Comparison of ENCODE assay signal across 8 mouse cellular contexts in the genomic region with DNA sequence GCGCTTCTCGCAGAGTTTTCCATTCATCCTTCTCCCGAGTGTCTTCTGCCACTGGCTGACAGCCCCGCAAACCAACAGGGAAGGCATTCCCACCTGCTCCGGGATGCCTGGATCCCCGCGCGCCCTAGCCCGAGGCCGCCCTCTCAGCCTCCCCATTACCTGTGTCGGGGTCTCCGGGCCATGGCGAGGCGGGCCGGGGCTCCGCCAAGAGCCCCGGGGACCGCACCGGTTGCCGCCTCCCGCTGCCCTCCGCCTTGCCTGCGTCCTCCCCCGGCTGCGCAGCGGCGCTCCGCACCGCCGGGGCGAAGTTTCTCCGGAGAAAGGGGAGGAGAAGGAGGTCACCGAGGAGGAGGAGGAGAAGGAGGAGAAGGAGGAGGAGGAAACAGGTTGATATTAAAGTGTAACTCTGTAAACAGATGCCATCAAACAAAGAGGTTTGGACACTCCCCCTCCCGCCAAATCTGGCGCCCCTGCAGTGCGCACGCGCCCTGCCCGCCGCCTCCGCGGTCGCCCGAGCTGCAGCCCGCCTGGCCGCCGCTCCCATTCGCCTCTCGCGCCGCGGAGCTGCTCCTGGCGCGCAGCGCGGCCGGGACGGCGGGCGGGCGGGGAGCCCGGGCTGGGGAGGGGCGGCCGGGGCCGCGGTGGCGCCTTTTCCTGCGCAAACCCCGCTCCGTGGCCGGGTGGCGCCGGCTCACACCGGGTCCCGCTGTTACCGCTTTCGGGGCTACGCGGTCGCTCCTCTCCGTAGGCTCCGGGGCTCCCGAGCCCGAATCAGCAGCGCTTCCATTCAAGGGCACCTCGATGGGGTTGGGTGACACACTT. TPM values are rescaled to one million over a fixed set of nuclear protein-coding genes. Genes with fewer than 3 reads are reported as not detected.
DNase-seq lines count a peak whose midpoint lies in the region; ATAC-seq lines count a peak whose summit lies in the region.

A gene (minus strand): TSS at position 448 of the 822 bp plus-strand sequence.

- peaks cover 21% of the 10 kb centered on the region; the same call in 1 of the 2 replicates for H3K27me3 ChIP-seq in liver, embryonic 12.5 days (replicated peaks)
- no peaks in the 10 kb centered on the region for H3K27me3 ChIP-seq in stomach, embryonic 15.5 days (replicated peaks)

- H3K4me1 ChIP-seq in liver, embryonic 12.5 days = peaks cover 55% of the 10 kb centered on the region
- peaks cover 19% of the 10 kb centered on the region; the same call in 1 of the 2 replicates for H3K4me1 ChIP-seq in stomach, embryonic 15.5 days

- H3K4me2 ChIP-seq in liver, embryonic 12.5 days = peak within 1 kb of the TSS; percentile 100
- peak within 1 kb of the TSS; percentile 98 for H3K4me2 ChIP-seq in stomach, embryonic 15.5 days

- H3K4me3 ChIP-seq in liver, embryonic 12.5 days = peak within 1 kb of the TSS; percentile 81
- peak within 1 kb of the TSS; percentile 61 for H3K4me3 ChIP-seq in stomach, embryonic 15.5 days (replicated peaks)

- ATAC-seq in liver, embryonic 12.5 days = peak; percentile 82
- peak; percentile 79; the same call in 1 of the 2 replicates for ATAC-seq in stomach, embryonic 15.5 days (ENCODE audit: insufficient read depth, low FRiP score, low read depth)

- peaks cover 8% of the 10 kb centered on the region for H3K36me3 ChIP-seq in liver, embryonic 12.5 days
- no peaks in the 10 kb centered on the region for H3K36me3 ChIP-seq in stomach, embryonic 15.5 days

- H3K9me3 ChIP-seq in liver, embryonic 12.5 days (replicated peaks) = no peaks in the 10 kb centered on the region
- H3K9me3 ChIP-seq in stomach, embryonic 15.5 days = no peaks in the 10 kb centered on the region

- under 1% methylated on average over 84 of the region's 86 CpGs for WGBS in liver, embryonic 12.5 days (ENCODE audit: insufficient replicate concordance)
- WGBS in stomach, embryonic 15.5 days = under 1% methylated on average over 84 of the region's 86 CpGs

- peak within 1 kb of the TSS; percentile 82 for H3K27ac ChIP-seq in liver, embryonic 12.5 days
- H3K27ac ChIP-seq in stomach, embryonic 15.5 days = peak within 1 kb of the TSS; percentile 2; the same call in 1 of the 2 replicates

- DNase-seq in left cerebral cortex, postnatal 14 days (ENCODE audit: low spot score in 2 of 2) = peak; percentile 8 to 34
- no peak for DNase-seq in left cerebral cortex, adult 11 months (ENCODE audit: low spot score)
- DNase-seq in cerebellum, postnatal 25 days = peak; percentile 69 to 78
- DNase-seq in gastrocnemius, postnatal 25 days = peak; percentile 60
- DNase-seq in kidney, adult 11 months = peak; percentile 58
- peak; percentile 73 for DNase-seq in naive thymus-derived CD4-positive, alpha-beta T cell, adult 2 months (ENCODE audit: low read depth)

- intact Hi-C loops in left cerebral cortex, postnatal 14 days (cut with DNase I) = no loop called here

- peak within 1 kb of the TSS; percentile 84 for H3K9ac ChIP-seq in liver, embryonic 12.5 days
- peak within 1 kb of the TSS; percentile 64 for H3K9ac ChIP-seq in stomach, embryonic 15.5 days

RNA-seq across cellular contexts. Expression of the gene that starts here (rescaled TPM):
- under 1 TPM; 0.34 to 0.40 TPM for total RNA-seq in left cerebral cortex, postnatal 14 days (2021)
- under 1 TPM; 0.10 to 0.48 TPM for total RNA-seq in gastrocnemius, postnatal 25 days (2021)
- 24.3 and 24.7 TPM in 2 replicates for polyA plus RNA-seq in liver, embryonic 12.5 days (2016; fragmentation: Nextera tagmentation; extraction: Ambion mirVana)
- polyA plus RNA-seq in stomach, embryonic 15.5 days (2015; fragmentation: Nextera tagmentation; extraction: Ambion mirVana) = 5.5 and 5.6 TPM in 2 replicates

Comparison
In these comparisons a context has a peak if more than half of its experiments do, and no peak if none do; other contexts are left out.
1. Peak in DNase-seq in left cerebral cortex, postnatal 14 days; RNA of the gene not detected or under 1 TPM.
2. Peak in DNase-seq in gastrocnemius, postnatal 25 days; RNA of the gene not detected or under 1 TPM.